Mouse (Mus musculus) myocyte (in vitro differentiated cells): ENCODE measurements around the gene Ube2z. TPM values are rescaled to one million over a fixed set of nuclear protein-coding genes. Genes with fewer than 3 reads are reported as not detected.

Source experiments
- H3K27me3 ChIP-seq: one replicate; pipeline ENCODE4 v1.6.1; 2011; ENCODE audit not compliant: control insufficient read depth, insufficient read depth, insufficient read length
- H3K36me3 ChIP-seq: one replicate; pipeline ENCODE4 v1.6.1; 2011; ENCODE audit not compliant: control insufficient read depth, insufficient read depth
- H3K4me2 ChIP-seq: one replicate; pipeline ENCODE4 v1.6.1; 2011; ENCODE audit warnings: low read depth, control low read depth
- H3K4me3 ChIP-seq: one replicate; pipeline ENCODE4 v1.5.1; 2011; ENCODE audit warnings: mild to moderate bottlenecking, control low read depth, moderate library complexity
- H3K79me2 ChIP-seq: one replicate; pipeline ENCODE4 v1.6.1; 2011; ENCODE audit not compliant: control insufficient read depth, insufficient read depth
- H3ac ChIP-seq: one replicate; pipeline ENCODE4 v1.6.1; 2011; ENCODE audit not compliant: control insufficient read depth, insufficient read length
- CEBPB ChIP-seq: IDR thresholded peaks from 2 replicates; pipeline ENCODE4 v1.6.1; 2011; ENCODE audit warnings: mild to moderate bottlenecking, moderate library complexity; ENCODE audit not compliant: poor library complexity, insufficient read depth, severe bottlenecking
- E2F4 ChIP-seq: IDR thresholded peaks from one replicate; pipeline ENCODE4 v1.6.1; 2011; ENCODE audit warnings: mild to moderate bottlenecking, control low read depth, moderate library complexity; ENCODE audit not compliant: insufficient read depth
- MAX ChIP-seq: IDR thresholded peaks from one replicate; pipeline ENCODE4 v1.6.1; 2011; ENCODE audit warnings: low read depth, mild to moderate bottlenecking, control low read depth
- MYOD1 ChIP-seq, 3 experiments: IDR thresholded peaks; one replicate each; pipeline ENCODE4 v1.6.1; 2011; ENCODE audit warnings: control low read depth in 2 of 3, low read depth in 2 of 3, mild to moderate bottlenecking in 2 of 3, moderate library complexity in 1 of 3; ENCODE audit not compliant: insufficient read length in 2 of 3, control insufficient read depth in 1 of 3
- MYOG ChIP-seq, 3 experiments: IDR thresholded peaks; one replicate each; pipeline ENCODE4 v1.6.1; 2011; ENCODE audit warnings: control low read depth in 2 of 3, low read depth in 2 of 3, mild to moderate bottlenecking in 2 of 3; ENCODE audit not compliant: insufficient read length in 2 of 3, control insufficient read depth in 1 of 3, insufficient read depth in 1 of 3
- POLR2A ChIP-seq: IDR thresholded peaks from one replicate; pipeline ENCODE4 v1.6.1; 2011; ENCODE audit warnings: low read depth, mild to moderate bottlenecking, control low read depth, moderate library complexity; ENCODE audit not compliant: insufficient read length
- POLR2AphosphoS2 ChIP-seq: IDR thresholded peaks from one replicate; pipeline ENCODE4 v1.6.1; 2011; ENCODE audit warnings: low read depth, control low read depth; ENCODE audit not compliant: insufficient read length
- REST ChIP-seq: IDR thresholded peaks from one replicate; pipeline ENCODE4 v1.6.1; 2011; ENCODE audit warnings: mild to moderate bottlenecking, control low read depth, moderate library complexity; ENCODE audit not compliant: insufficient read depth, insufficient read length
- SRF ChIP-seq: IDR thresholded peaks from one replicate; pipeline ENCODE4 v1.6.1; 2011; ENCODE audit warnings: low read depth; ENCODE audit not compliant: control insufficient read depth, insufficient read length
- TCF12 ChIP-seq: IDR thresholded peaks from one replicate; pipeline ENCODE4 v1.6.1; 2011; ENCODE audit warnings: mild to moderate bottlenecking, control low read depth; ENCODE audit not compliant: poor library complexity, insufficient read depth, severe bottlenecking
- TCF3 ChIP-seq: IDR thresholded peaks from one replicate; pipeline ENCODE4 v1.6.1; 2011; ENCODE audit warnings: low read depth, control low read depth; ENCODE audit not compliant: insufficient read length
- USF1 ChIP-seq: IDR thresholded peaks from one replicate; pipeline ENCODE4 v1.6.1; 2011; ENCODE audit warnings: low read depth, mild to moderate bottlenecking, control low read depth, moderate library complexity
- polyA plus RNA-seq: library from polyadenylated mRNA; unstranded; fragments of >200 nt; fragmentation: generic; extraction: Trizol; gene quantifications from one replicate; pipeline ENCODE4 v1.2.1, GENCODE M21; 2012; ENCODE audit warnings: missing spikeins

Ube2z gene
- polyA plus RNA-seq, 1 experiment, result 53.6 TPM

GRCm38 (mm10) chr11:96093361-96093760 is 28.2 kb upstream of the Ube2z start:
- H3ac ChIP-seq, result no peak overlapping the region

GRCm38 (mm10) chr11:96092674-96093291 is 27.6 kb upstream of the Ube2z start:
- Histone ChIP-seq H3K79me2 (no peaks in the 10 kb centered on the region), H3K4me2 (no peak overlapping the region), H3ac (no peak overlapping the region), H3K4me3 (no peak overlapping the region), H3K36me3 (no peaks in the 10 kb centered on the region), H3K27me3 (peaks cover 14% of the 10 kb centered on the region)
- TF ChIP-seq E2F4, result no peak
- TF ChIP-seq USF1, result no peak
- TF ChIP-seq MYOD1 (IDR thresholded peaks at IDR 0.05; ENCODE audit: control insufficient read depth in 1 of 3, insufficient read length in 2 of 3, low read depth in 2 of 3), result no peak
- no peak for TF ChIP-seq POLR2A

More at GRCm38 (mm10) chr11:96093361-96093760, 28.2 kb upstream of the Ube2z start:
- no peaks in the 10 kb centered on the region for H3K79me2 ChIP-seq
- no peaks in the 10 kb centered on the region for H3K36me3 ChIP-seq
- H3K4me3 ChIP-seq, result no peak overlapping the region
- no peak overlapping the region for H3K4me2 ChIP-seq
- no peak for TF ChIP-seq MYOG (IDR thresholded peaks at IDR 0.05; ENCODE audit: control insufficient read depth in 1 of 3, insufficient read depth in 1 of 3, insufficient read length in 2 of 3, low read depth in 2 of 3)
- TF ChIP-seq TCF3, result no peak
- TF ChIP-seq POLR2AphosphoS2, result no peak
- TF ChIP-seq MYOD1 (IDR thresholded peaks at IDR 0.05; ENCODE audit: control insufficient read depth in 1 of 3, insufficient read length in 2 of 3, low read depth in 2 of 3), result no peak
- H3K27me3 ChIP-seq, result peaks cover 15% of the 10 kb centered on the region

GRCm38 (mm10) chr11:96091073-96091472 is 25.9 kb upstream of the Ube2z start:
- TF ChIP-seq REST (no peak), POLR2AphosphoS2 (no peak), E2F4 (no peak), MYOG (IDR thresholded peaks at IDR 0.05; ENCODE audit: control insufficient read depth in 1 of 3, insufficient read depth in 1 of 3, insufficient read length in 2 of 3, low read depth in 2 of 3) (no peak), POLR2A (no peak), SRF (no peak), MAX (no peak), CEBPB (no peak), TCF3 (no peak)
- no peaks in the 10 kb centered on the region for H3K36me3 ChIP-seq
- H3K27me3 ChIP-seq, result no peaks in the 10 kb centered on the region
- H3K4me2 ChIP-seq, result no peak overlapping the region
- no peaks in the 10 kb centered on the region for H3K79me2 ChIP-seq
- H3K4me3 ChIP-seq, result no peak overlapping the region
- H3ac ChIP-seq, result no peak overlapping the region

- no peak for TF ChIP-seq REST
- TF ChIP-seq POLR2AphosphoS2, result no peak
- no peak for TF ChIP-seq SRF
- no peak for TF ChIP-seq E2F4
- TF ChIP-seq MYOD1 (IDR thresholded peaks at IDR 0.05; ENCODE audit: control insufficient read depth in 1 of 3, insufficient read length in 2 of 3, low read depth in 2 of 3), result no peak
- no peak for TF ChIP-seq MYOG (IDR thresholded peaks at IDR 0.05; ENCODE audit: control insufficient read depth in 1 of 3, insufficient read depth in 1 of 3, insufficient read length in 2 of 3, low read depth in 2 of 3)
- no peak for TF ChIP-seq CEBPB
- TF ChIP-seq TCF3, result no peak
- TF ChIP-seq MAX, result no peak
- no peak for TF ChIP-seq USF1
- no peak for TF ChIP-seq POLR2A
- TF ChIP-seq TCF12, result no peak
- no peak overlapping the region for H3K4me2 ChIP-seq
- H3K36me3 ChIP-seq, result no peaks in the 10 kb centered on the region
- no peaks in the 10 kb centered on the region for H3K27me3 ChIP-seq
- H3K79me2 ChIP-seq, result no peaks in the 10 kb centered on the region
- H3K4me3 ChIP-seq, result no peak overlapping the region
- no peak overlapping the region for H3ac ChIP-seq
Measured at GRCm38 (mm10) chr11:96087981-96088380, 22.8 kb upstream of the Ube2z start.

GRCm38 (mm10) chr11:96082682-96083081 is 17.5 kb upstream of the Ube2z start:
- TF ChIP-seq POLR2A, result no peak
- no peak for TF ChIP-seq TCF12
- TF ChIP-seq SRF, result no peak
- TF ChIP-seq POLR2AphosphoS2, result no peak
- no peak for TF ChIP-seq USF1
- TF ChIP-seq REST, result no peak
- no peak for TF ChIP-seq E2F4
- TF ChIP-seq MYOG (IDR thresholded peaks at IDR 0.05; ENCODE audit: control insufficient read depth in 1 of 3, insufficient read depth in 1 of 3, insufficient read length in 2 of 3, low read depth in 2 of 3), result no peak
- TF ChIP-seq MAX, result no peak
- no peak for TF ChIP-seq TCF3
- TF ChIP-seq MYOD1 (IDR thresholded peaks at IDR 0.05; ENCODE audit: control insufficient read depth in 1 of 3, insufficient read length in 2 of 3, low read depth in 2 of 3), result no peak
- no peak for TF ChIP-seq CEBPB
- H3K4me3 ChIP-seq, result no peak overlapping the region
- H3K79me2 ChIP-seq, result no peaks in the 10 kb centered on the region
- H3K27me3 ChIP-seq, result no peaks in the 10 kb centered on the region
- no peak overlapping the region for H3K4me2 ChIP-seq
- no peak overlapping the region for H3ac ChIP-seq
- no peaks in the 10 kb centered on the region for H3K36me3 ChIP-seq
